Mouse (Mus musculus): ENCODE results near the gene Antxr1. TPM values are rescaled to one million over a fixed set of nuclear protein-coding genes. Genes with fewer than 3 reads are reported as not detected.

Gene Antxr1
- polyA plus RNA-seq, 1 experiment = 8.1 TPM

GRCm38 (mm10) chr6:87171461-87171860, 164.2 kb downstream of the Antxr1 start:
- Histone ChIP-seq H3K27ac (ENCODE audit: insufficient read depth, low read length) (no peak overlapping the region), H3K4me3 (replicated peaks; ENCODE audit: insufficient read depth, low read depth, low read length) (no peak overlapping the region), H3K27me3 (ENCODE audit: control insufficient read depth, insufficient read depth, low read length) (no peaks in the 10 kb centered on the region), H3K4me1 (ENCODE audit: control insufficient read depth, insufficient read depth, low read length) (no peaks in the 10 kb centered on the region)
- TF ChIP-seq CTCF (IDR thresholded peaks at IDR 0.05; ENCODE audit: borderline replicate concordance, insufficient read depth, low read depth, low read length) = no peak
- TF ChIP-seq POLR2A (IDR thresholded peaks at IDR 0.05; ENCODE audit: borderline replicate concordance, insufficient read depth, low read length) = no peak
- no peak for DNase-seq
- WGBS = 81% methylated on average over 3 of the region's 3 CpGs

GRCm38 (mm10) chr6:87170875-87171274, 164.7 kb downstream of the Antxr1 start:
- no peaks in the 10 kb centered on the region for H3K4me1 ChIP-seq (ENCODE audit: control insufficient read depth, insufficient read depth, low read length)
- H3K27ac ChIP-seq (ENCODE audit: insufficient read depth, low read length) = no peak overlapping the region
- DNase-seq = no peak
- no peak overlapping the region for H3K4me3 ChIP-seq (replicated peaks; ENCODE audit: insufficient read depth, low read depth, low read length)
- H3K27me3 ChIP-seq (ENCODE audit: control insufficient read depth, insufficient read depth, low read length) = no peaks in the 10 kb centered on the region
- TF ChIP-seq CTCF (IDR thresholded peaks at IDR 0.05; ENCODE audit: borderline replicate concordance, insufficient read depth, low read depth, low read length) = no peak
- TF ChIP-seq POLR2A (IDR thresholded peaks at IDR 0.05; ENCODE audit: borderline replicate concordance, insufficient read depth, low read length) = no peak
- WGBS = 74% methylated on average over 6 of the region's 6 CpGs

GRCm38 (mm10) chr6:87170277-87170676, 165.3 kb downstream of the Antxr1 start:
- Histone ChIP-seq H3K27ac (ENCODE audit: insufficient read depth, low read length) (no peak overlapping the region), H3K27me3 (ENCODE audit: control insufficient read depth, insufficient read depth, low read length) (no peaks in the 10 kb centered on the region), H3K4me1 (ENCODE audit: control insufficient read depth, insufficient read depth, low read length) (no peaks in the 10 kb centered on the region), H3K4me3 (replicated peaks; ENCODE audit: insufficient read depth, low read depth, low read length) (no peak overlapping the region)
- TF ChIP-seq POLR2A (IDR thresholded peaks at IDR 0.05; ENCODE audit: borderline replicate concordance, insufficient read depth, low read length) = no peak
- TF ChIP-seq CTCF (IDR thresholded peaks at IDR 0.05; ENCODE audit: borderline replicate concordance, insufficient read depth, low read depth, low read length) = no peak
- 92% methylated on average over 6 of the region's 6 CpGs for WGBS
- DNase-seq = no peak

GRCm38 (mm10) chr6:87168021-87168420, 167.6 kb downstream of the Antxr1 start:
- no peak for DNase-seq
- Histone ChIP-seq H3K27ac (ENCODE audit: insufficient read depth, low read length) (no peak overlapping the region), H3K4me1 (ENCODE audit: control insufficient read depth, insufficient read depth, low read length) (no peaks in the 10 kb centered on the region), H3K27me3 (ENCODE audit: control insufficient read depth, insufficient read depth, low read length) (no peaks in the 10 kb centered on the region), H3K4me3 (replicated peaks; ENCODE audit: insufficient read depth, low read depth, low read length) (no peak overlapping the region)
- TF ChIP-seq POLR2A (IDR thresholded peaks at IDR 0.05; ENCODE audit: borderline replicate concordance, insufficient read depth, low read length) = no peak
- no peak for TF ChIP-seq CTCF (IDR thresholded peaks at IDR 0.05; ENCODE audit: borderline replicate concordance, insufficient read depth, low read depth, low read length)
- WGBS = 97% methylated on average over 9 of the region's 9 CpGs

- H3K27ac ChIP-seq (ENCODE audit: insufficient read depth, low read length) = no peak overlapping the region
- no peak overlapping the region for H3K4me3 ChIP-seq (replicated peaks; ENCODE audit: insufficient read depth, low read depth, low read length)
- no peaks in the 10 kb centered on the region for H3K4me1 ChIP-seq (ENCODE audit: control insufficient read depth, insufficient read depth, low read length)
- TF ChIP-seq POLR2A (IDR thresholded peaks at IDR 0.05; ENCODE audit: borderline replicate concordance, insufficient read depth, low read length) = no peak
- no peak for TF ChIP-seq CTCF (IDR thresholded peaks at IDR 0.05; ENCODE audit: borderline replicate concordance, insufficient read depth, low read depth, low read length)
- DNase-seq = no peak
- WGBS = 82% methylated on average over 12 of the region's 12 CpGs
- H3K27me3 ChIP-seq (ENCODE audit: control insufficient read depth, insufficient read depth, low read length) = no peaks in the 10 kb centered on the region
These were observed 168.8 kb downstream of the Antxr1 start for GRCm38 (mm10) chr6:87166673-87167305.

GRCm38 (mm10) chr6:87165536-87166311, 169.9 kb downstream of the Antxr1 start:
- Histone ChIP-seq H3K27ac (ENCODE audit: insufficient read depth, low read length) (no peak overlapping the region), H3K4me1 (ENCODE audit: control insufficient read depth, insufficient read depth, low read length) (no peaks in the 10 kb centered on the region), H3K4me3 (replicated peaks; ENCODE audit: insufficient read depth, low read depth, low read length) (no peak overlapping the region), H3K27me3 (ENCODE audit: control insufficient read depth, insufficient read depth, low read length) (no peaks in the 10 kb centered on the region)
- no peak for TF ChIP-seq CTCF (IDR thresholded peaks at IDR 0.05; ENCODE audit: borderline replicate concordance, insufficient read depth, low read depth, low read length)
- TF ChIP-seq POLR2A (IDR thresholded peaks at IDR 0.05; ENCODE audit: borderline replicate concordance, insufficient read depth, low read length) = no peak
- peak in 1 of 2 experiments; percentile 23 for DNase-seq
- 29% methylated on average over 8 of the region's 8 CpGs for WGBS

GRCm38 (mm10) chr6:87161391-87162263, 174.0 kb downstream of the Antxr1 start:
- Histone ChIP-seq H3K4me1 (ENCODE audit: control insufficient read depth, insufficient read depth, low read length) (peaks cover 7% of the 10 kb centered on the region), H3K27ac (ENCODE audit: insufficient read depth, low read length) (no peak overlapping the region), H3K27me3 (ENCODE audit: control insufficient read depth, insufficient read depth, low read length) (no peaks in the 10 kb centered on the region), H3K4me3 (replicated peaks; ENCODE audit: insufficient read depth, low read depth, low read length) (no peak overlapping the region)
- no peak for DNase-seq
- TF ChIP-seq POLR2A (IDR thresholded peaks at IDR 0.05; ENCODE audit: borderline replicate concordance, insufficient read depth, low read length) (no peak), CTCF (IDR thresholded peaks at IDR 0.05; ENCODE audit: borderline replicate concordance, insufficient read depth, low read depth, low read length) (no peak)
- WGBS = 23% methylated on average over 12 of the region's 12 CpGs

Measured in cerebellum, adult 2 months (tissue).